Mouse (Mus musculus) neural tube, embryonic 11.5 days (tissue): Measurements from ENCODE around the gene Mapk3. TPM values are rescaled to one million over a fixed set of nuclear protein-coding genes. Genes with fewer than 3 reads are reported as not detected.

Source experiments
- ATAC-seq: fragments of 200-750 bp; cut with Nextera tagmentation; 2 replicates; pipeline ENCODE4 v1.8.0; 2017; ENCODE audit warnings: moderate number of reproducible peaks, mild to moderate bottlenecking, moderate TSS enrichment, moderate library complexity; ENCODE audit not compliant: insufficient read depth, low FRiP score, low TSS enrichment
- DNase-seq: peaks from one replicate; pipeline ENCODE4 v3.0.0-alpha.2; 2015; ENCODE audit warnings: low spot score
- H3K27ac ChIP-seq: fragments of 300-500 bp; sonication (generic); 2 replicates; pipeline ENCODE4 v1.5.1; 2014; ENCODE audit warnings: low read depth, mild to moderate bottlenecking, low read length
- H3K27me3 ChIP-seq: fragments of 300-500 bp; sonication (generic); 2 replicates; pipeline ENCODE4 v1.6.1; 2014; ENCODE audit warnings: mild to moderate bottlenecking, low read length, mixed read lengths; ENCODE audit not compliant: control insufficient read depth, insufficient read depth
- H3K36me3 ChIP-seq: fragments of 300-500 bp; sonication (generic); 2 replicates; pipeline ENCODE4 v1.6.1; 2014; ENCODE audit warnings: mild to moderate bottlenecking, low read length, moderate library complexity, mixed read lengths; ENCODE audit not compliant: control insufficient read depth, insufficient read depth
- H3K4me1 ChIP-seq: fragments of 300-500 bp; sonication (generic); 2 replicates; pipeline ENCODE4 v1.6.1; 2014; ENCODE audit warnings: low read length, mixed read lengths; ENCODE audit not compliant: control insufficient read depth, insufficient read depth
- H3K4me2 ChIP-seq: fragments of 300-500 bp; sonication (generic); 2 replicates; pipeline ENCODE4 v1.6.1; 2014; ENCODE audit warnings: low read depth, mild to moderate bottlenecking, moderate library complexity
- H3K4me3 ChIP-seq: fragments of 300-500 bp; sonication (generic); 2 replicates; pipeline ENCODE4 v1.5.1; 2014; ENCODE audit warnings: low read depth, low read length
- H3K9ac ChIP-seq: fragments of 300-500 bp; sonication (generic); 2 replicates; pipeline ENCODE4 v1.6.1; 2014; ENCODE audit warnings: mild to moderate bottlenecking, low read length
- H3K9me3 ChIP-seq: fragments of 300-500 bp; sonication (generic); 2 replicates; pipeline ENCODE4 v1.6.1; 2016; ENCODE audit warnings: low read length; ENCODE audit not compliant: control insufficient read depth
- WGBS: fragments of 180-500 bp; shearing (Covaris S2); extraction: QIAGEN DNeasy Blood & Tissue Kit; methylation state at CpG from one replicate; pipeline ENCODE4 v1.1.7; 2014; 5-methylcytosine and 5-hydroxymethylcytosine counted together
- polyA plus RNA-seq: library from polyadenylated mRNA; unstranded; fragments of >200 nt; fragmentation: Nextera tagmentation; extraction: Ambion mirVana; gene quantifications from 2 replicates; pipeline ENCODE4 v1.2.1, GENCODE M21; 2014

The Mapk3 gene
- polyA plus RNA-seq, 1 experiment from 2014 or later, result 55.3 TPM

DNA sequence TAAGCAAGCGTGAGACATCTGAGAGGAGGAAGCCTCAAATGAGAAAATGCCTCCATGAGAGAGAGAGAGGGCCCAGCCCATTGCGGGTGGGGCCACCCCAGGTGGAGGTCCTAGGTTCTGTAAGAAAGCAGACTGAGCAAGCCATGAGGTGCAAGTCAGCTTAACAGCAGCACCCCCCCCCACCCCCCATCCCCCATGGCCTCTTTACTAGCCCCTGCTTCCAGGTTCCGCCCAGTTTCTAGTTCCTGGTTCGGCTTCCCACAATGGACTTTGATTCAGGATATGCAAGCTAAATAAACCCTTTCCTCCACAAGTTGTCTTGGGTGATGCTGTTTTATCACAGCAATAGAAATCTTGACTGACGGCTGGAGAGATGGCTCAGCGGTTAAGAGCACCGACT is 10.6 kb upstream of the Mapk3 start:
- Histone ChIP-seq H3K36me3 (no peaks in the 10 kb centered on the region), H3K4me2 (no peak overlapping the region), H3K9me3 (no peaks in the 10 kb centered on the region), H3K4me1 (no peaks in the 10 kb centered on the region), H3K27ac (no peak overlapping the region), H3K9ac (no peak overlapping the region), H3K27me3 (no peaks in the 10 kb centered on the region), H3K4me3 (no peak overlapping the region)
- ATAC-seq (no peak), DNase-seq (no peak)
- 77% methylated on average over 7 of the region's 7 CpGs for WGBS

GRCm38 (mm10) chr7:126749582-126750343 is 9.6 kb upstream of the Mapk3 start:
- Histone ChIP-seq H3K4me1 (no peaks in the 10 kb centered on the region), H3K9ac (no peak overlapping the region), H3K27me3 (no peaks in the 10 kb centered on the region), H3K4me2 (no peak overlapping the region), H3K4me3 (no peak overlapping the region), H3K27ac (no peak overlapping the region), H3K36me3 (no peaks in the 10 kb centered on the region), H3K9me3 (no peaks in the 10 kb centered on the region)
- no peak for DNase-seq
- no peak for ATAC-seq
- 96% methylated on average over 17 of the region's 17 CpGs for WGBS

DNA sequence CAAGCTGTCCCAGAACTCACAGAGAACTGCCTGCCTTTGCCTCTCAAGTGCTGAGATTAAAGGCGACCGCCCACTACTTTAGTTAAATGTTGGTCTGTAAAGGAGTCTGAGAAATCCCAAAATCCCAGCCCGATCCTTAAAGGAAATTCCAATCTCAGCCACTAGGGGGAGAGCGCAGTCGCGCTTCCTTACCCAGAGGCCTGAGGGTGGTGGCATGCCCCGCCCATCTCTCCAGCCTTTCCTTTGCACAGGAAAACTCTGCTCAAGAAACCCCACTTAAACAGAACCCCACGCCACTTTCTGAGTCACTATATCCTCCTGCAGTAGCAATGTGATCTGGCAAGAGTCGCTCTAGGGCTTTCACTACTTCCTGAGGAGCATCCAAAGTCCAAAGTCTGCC is 4.5 kb upstream of the Mapk3 start:
- H3K27ac ChIP-seq, result no peak overlapping the region
- under 1% methylated on average over 9 of the region's 9 CpGs for WGBS
- no peak overlapping the region for H3K4me3 ChIP-seq

DNA sequence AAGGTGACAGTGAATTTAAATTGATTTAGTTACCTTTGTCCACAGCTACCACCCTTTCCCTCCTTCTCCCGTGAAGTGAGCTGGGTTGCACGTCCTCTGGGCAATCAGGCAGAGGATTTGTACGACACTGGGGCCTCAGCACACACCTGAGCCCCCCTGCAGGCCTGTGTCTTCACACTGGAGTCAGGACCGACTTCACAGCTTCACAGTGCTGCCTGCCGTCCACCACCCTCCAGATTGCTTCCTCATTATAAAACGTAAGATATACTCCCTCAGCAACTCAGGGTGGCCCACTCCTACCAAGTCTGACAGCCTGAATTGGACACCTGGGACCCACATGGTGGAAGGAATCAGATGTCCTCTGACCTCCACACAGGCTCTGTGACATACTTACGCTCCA is 862 bp upstream of the Mapk3 start:
- Histone ChIP-seq H3K27me3 (no peaks in the 10 kb centered on the region), H3K4me1 (0 out of 2 replicates have a peak, but pooled peaks cover 2% of the 10 kb centered on the region), H3K36me3 (no peaks in the 10 kb centered on the region), H3K9me3 (no peaks in the 10 kb centered on the region), H3K4me2 (no peak overlapping the region), H3K27ac (no peak overlapping the region), H3K9ac (no peak overlapping the region), H3K4me3 (no peak overlapping the region)
- DNase-seq, result no peak
- 68% methylated on average over 7 of the region's 7 CpGs for WGBS
- ATAC-seq, result peak; percentile 15; the same call in 1 of the 2 replicates

More for the DNA sequence above, 4.5 kb upstream of the Mapk3 start:
- no peaks in the 10 kb centered on the region for H3K36me3 ChIP-seq
- H3K9me3 ChIP-seq, result no peaks in the 10 kb centered on the region
- peak; percentile 83 for DNase-seq
- H3K27me3 ChIP-seq, result no peaks in the 10 kb centered on the region
- peak; percentile 54; the same call in 1 of the 2 replicates for ATAC-seq
- H3K9ac ChIP-seq, result 0 out of 2 replicates have a peak overlapping the region, but pooled peaks have one; percentile 27
- no peak overlapping the region for H3K4me2 ChIP-seq
- no peaks in the 10 kb centered on the region for H3K4me1 ChIP-seq

- H3K9ac ChIP-seq, result peak overlapping the region; percentile 78
- H3K9me3 ChIP-seq, result no peaks in the 10 kb centered on the region
- peak overlapping the region; percentile 75 for H3K27ac ChIP-seq
- H3K36me3 ChIP-seq, result no peaks in the 10 kb centered on the region; the same call in 1 of the 2 replicates
- H3K4me1 ChIP-seq, result 0 out of 2 replicates have a peak, but pooled peaks cover 2% of the 10 kb centered on the region
- H3K4me2 ChIP-seq, result peak overlapping the region; percentile 96
- DNase-seq, result no peak
- H3K4me3 ChIP-seq, result peak overlapping the region; percentile 64
- H3K27me3 ChIP-seq, result no peaks in the 10 kb centered on the region
- under 1% methylated on average over 21 of the region's 24 CpGs for WGBS
- ATAC-seq, result peak; percentile 57
Observed at GRCm38 (mm10) chr7:126759672-126760390, 430 bp downstream of the Mapk3 start.

GRCm38 (mm10) chr7:126760391-126760802 is 996 bp downstream of the Mapk3 start:
- ATAC-seq (no peak), DNase-seq (no peak)
- 0 out of 2 replicates have a peak, but pooled peaks cover 2% of the 10 kb centered on the region for H3K4me1 ChIP-seq
- H3K27me3 ChIP-seq, result no peaks in the 10 kb centered on the region
- H3K9me3 ChIP-seq, result no peaks in the 10 kb centered on the region
- H3K9ac ChIP-seq, result peak overlapping the region; percentile 78
- H3K4me3 ChIP-seq, result peak overlapping the region; percentile 64
- peak overlapping the region; percentile 75 for H3K27ac ChIP-seq
- H3K4me2 ChIP-seq, result peak overlapping the region; percentile 96
- WGBS, result 26% methylated on average over 3 of the region's 3 CpGs
- no peaks in the 10 kb centered on the region; the same call in 1 of the 2 replicates for H3K36me3 ChIP-seq

DNA sequence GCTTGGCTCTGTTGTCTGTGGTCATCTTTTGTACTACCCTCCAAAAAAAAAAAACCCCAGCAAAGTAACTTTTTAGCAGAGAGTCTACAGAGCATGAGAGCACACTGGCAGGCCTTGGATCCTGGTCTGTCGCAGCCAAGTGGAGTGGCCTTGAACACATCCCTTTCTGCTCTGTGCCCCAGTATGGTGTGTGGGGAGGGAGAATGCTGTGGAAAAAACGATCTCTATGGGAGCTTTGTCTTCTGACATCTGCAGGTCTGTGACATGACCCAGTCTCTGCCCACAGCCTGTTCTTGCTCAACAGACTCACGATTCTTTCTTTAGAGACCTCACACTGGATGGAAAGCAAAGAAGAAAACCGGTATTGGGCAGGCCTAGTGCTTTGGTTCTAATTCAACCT is 1.6 kb downstream of the Mapk3 start:
- Histone ChIP-seq H3K27me3 (no peaks in the 10 kb centered on the region), H3K27ac (no peak overlapping the region), H3K36me3 (no peaks in the 10 kb centered on the region; the same call in 1 of the 2 replicates), H3K4me1 (0 out of 2 replicates have a peak, but pooled peaks cover 2% of the 10 kb centered on the region), H3K9me3 (no peaks in the 10 kb centered on the region), H3K9ac (no peak overlapping the region), H3K4me2 (peak overlapping the region; percentile 96; the same call in 1 of the 2 replicates), H3K4me3 (no peak overlapping the region)
- DNase-seq (no peak), ATAC-seq (no peak)
- 78% methylated on average over 4 of the region's 4 CpGs for WGBS

DNA sequence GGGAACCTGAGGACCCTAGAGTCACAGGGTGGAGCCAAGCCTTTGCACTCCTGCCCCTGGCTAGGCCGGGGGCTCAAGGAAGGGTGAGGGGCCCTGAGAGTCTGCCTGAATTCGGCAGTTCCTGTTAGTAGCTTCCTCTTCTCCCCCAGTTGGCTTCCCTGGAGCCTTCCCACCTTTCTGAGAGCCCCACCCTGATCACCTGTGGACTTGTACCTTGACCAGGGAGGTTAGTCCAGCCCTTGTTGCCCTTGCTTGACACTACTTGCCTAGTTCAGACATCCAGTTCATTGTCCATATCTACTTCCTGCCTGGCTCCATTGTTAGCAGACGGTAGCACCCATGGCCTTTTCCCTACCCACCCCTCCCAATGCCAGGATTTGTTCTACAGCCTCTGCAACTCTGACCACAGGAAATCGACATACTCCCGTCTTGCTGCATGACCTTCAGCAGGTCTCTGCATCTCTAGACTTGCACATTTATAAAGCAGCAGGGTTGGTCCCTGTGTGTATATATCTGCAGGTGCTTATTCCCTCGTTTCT is 2.2 kb downstream of the Mapk3 start:
- no peak overlapping the region for H3K4me2 ChIP-seq
- DNase-seq, result no peak
- H3K36me3 ChIP-seq, result no peaks in the 10 kb centered on the region; the same call in 1 of the 2 replicates

More for the DNA sequence above, 2.2 kb downstream of the Mapk3 start:
- Histone ChIP-seq H3K27me3 (no peaks in the 10 kb centered on the region), H3K27ac (no peak overlapping the region), H3K4me3 (no peak overlapping the region), H3K4me1 (0 out of 2 replicates have a peak, but pooled peaks cover 2% of the 10 kb centered on the region), H3K9me3 (no peaks in the 10 kb centered on the region), H3K9ac (no peak overlapping the region)
- no peak for ATAC-seq
- 84% methylated on average over 6 of the region's 6 CpGs for WGBS
